Mouse (Mus musculus) MEL (cell line): ENCODE results near the gene 4933402J07Rik. TPM values are rescaled to one million over a fixed set of nuclear protein-coding genes. Genes with fewer than 3 reads are reported as not detected.

Experiments used
- DNase-seq: peaks from one replicate; pipeline ENCODE4 v3.0.0; 2011; ENCODE audit warnings: low read depth, low spot score
- H3K27ac ChIP-seq: 2 replicates; pipeline ENCODE4 v1.5.1; 2012; ENCODE audit warnings: low read depth, mild to moderate bottlenecking, control low read depth, low read length, moderate library complexity; ENCODE audit not compliant: control insufficient read depth
- H3K27me3 ChIP-seq, 2 experiments: fragments of 150-350 bp in 1 of 2; sonication (generic) in 1 of 2; 2 replicates each; pipeline ENCODE4 v1.6.1; 2012; ENCODE audit warnings: low read length in 2 of 2, mild to moderate bottlenecking in 2 of 2, improper control_type of control experiment in 1 of 2, moderate library complexity in 1 of 2; ENCODE audit not compliant: insufficient read depth in 2 of 2, control insufficient read depth in 1 of 2
- H3K36me3 ChIP-seq, 2 experiments: 2 replicates each; pipeline ENCODE4 v1.6.1; 2012 to 2014; ENCODE audit warnings: low read length in 2 of 2, improper control_type of control experiment in 1 of 2, inconsistent platforms in 1 of 2, mild to moderate bottlenecking in 1 of 2; ENCODE audit not compliant: insufficient read depth in 2 of 2, control insufficient read depth in 1 of 2
- H3K4me1 ChIP-seq, 2 experiments: fragments of 150-350 bp in 1 of 2; sonication (generic) in 1 of 2; 2 replicates each; pipeline ENCODE4 v1.6.1; 2012; ENCODE audit warnings: low read length in 2 of 2, improper control_type of control experiment in 1 of 2, mild to moderate bottlenecking in 1 of 2; ENCODE audit not compliant: insufficient read depth in 2 of 2, control insufficient read depth in 1 of 2
- H3K4me3 ChIP-seq, 2 experiments: fragments of 150-350 bp in 1 of 2; sonication (generic) in 1 of 2; 2 replicates each; pipeline ENCODE4 v1.5.1; 2012; ENCODE audit warnings: low read depth in 2 of 2, low read length in 2 of 2, mild to moderate bottlenecking in 2 of 2, moderate library complexity in 2 of 2, control low read depth in 1 of 2, improper control_type of control experiment in 1 of 2; ENCODE audit not compliant: control insufficient read depth in 1 of 2, insufficient read depth in 1 of 2
- H3K79me2 ChIP-seq: 2 replicates; pipeline ENCODE4 v1.6.1; 2012; ENCODE audit warnings: mild to moderate bottlenecking, low read length, moderate library complexity; ENCODE audit not compliant: control insufficient read depth, poor library complexity, insufficient read depth
- H3K9ac ChIP-seq: 2 replicates; pipeline ENCODE4 v1.6.1; 2012; ENCODE audit warnings: low read depth, mild to moderate bottlenecking, control low read depth, low read length, moderate library complexity; ENCODE audit not compliant: control insufficient read depth, poor library complexity, severe bottlenecking
- H3K9me3 ChIP-seq: fragments of 150-350 bp; sonication (generic); replicated peaks from 2 replicates; pipeline ENCODE4 v1.6.1; 2012; ENCODE audit warnings: mild to moderate bottlenecking, low read length, improper control_type of control experiment, moderate library complexity; ENCODE audit not compliant: insufficient read depth
- CTCF ChIP-seq, 3 experiments: IDR thresholded peaks in 2 of 3; conservative IDR thresholded peaks in 1 of 3; 2 replicates each; pipeline ENCODE4 v1.5.1; 2011 to 2012; ENCODE audit warnings: low read length in 3 of 3, low read depth in 2 of 3, mild to moderate bottlenecking in 2 of 3, improper control_type of control experiment in 1 of 3, inconsistent platforms in 1 of 3, mixed read lengths in 1 of 3, moderate library complexity in 1 of 3; ENCODE audit not compliant: control insufficient read depth in 1 of 3, insufficient read depth in 1 of 3, poor library complexity in 1 of 3, severe bottlenecking in 1 of 3
- ELF1 ChIP-seq: IDR thresholded peaks from 2 replicates; pipeline ENCODE4 v1.6.1; 2014; ENCODE audit warnings: low read depth, mild to moderate bottlenecking, inconsistent platforms, low read length, improper control_type of control experiment, moderate library complexity
- EP300 ChIP-seq, 2 experiments: IDR thresholded peaks; 2 replicates each; pipeline ENCODE4 v1.6.1; 2011; ENCODE audit warnings: improper control_type of control experiment in 2 of 2, low read length in 2 of 2, low read depth in 1 of 2, mild to moderate bottlenecking in 1 of 2
- HCFC1 ChIP-seq: IDR thresholded peaks from 2 replicates; pipeline ENCODE4 v1.6.1; 2012; ENCODE audit warnings: low read depth, mild to moderate bottlenecking, inconsistent platforms, low read length, improper control_type of control experiment, moderate library complexity
- MYB ChIP-seq: IDR thresholded peaks from 2 replicates; pipeline ENCODE4 v1.6.1; 2011; ENCODE audit warnings: mild to moderate bottlenecking, low read depth, low read length, improper control_type of control experiment
- MYC ChIP-seq: IDR thresholded peaks from 2 replicates; pipeline ENCODE4 v1.6.1; 2011; ENCODE audit warnings: low read depth, mild to moderate bottlenecking, low read length, improper control_type of control experiment, moderate library complexity
- NELFE ChIP-seq: IDR thresholded peaks from 2 replicates; pipeline ENCODE4 v1.6.1; 2011; ENCODE audit warnings: low read depth, low read length, improper control_type of control experiment
- NRF1 ChIP-seq: IDR thresholded peaks from 2 replicates; pipeline ENCODE4 v1.6.1; 2014; ENCODE audit warnings: low read depth, mild to moderate bottlenecking, inconsistent platforms, low read length, improper control_type of control experiment, moderate library complexity; ENCODE audit not compliant: poor library complexity, insufficient read depth, severe bottlenecking
- POLR2AphosphoS5 ChIP-seq: IDR thresholded peaks from 2 replicates; pipeline ENCODE4 v1.6.1; 2012; ENCODE audit warnings: low read depth, borderline replicate concordance, mild to moderate bottlenecking, inconsistent platforms, low read length, moderate library complexity, mixed read lengths
- RAD21 ChIP-seq: IDR thresholded peaks from 2 replicates; pipeline ENCODE4 v1.6.1; 2011; ENCODE audit warnings: mild to moderate bottlenecking, low read depth, low read length, improper control_type of control experiment
- RCOR1 ChIP-seq: IDR thresholded peaks from 2 replicates; pipeline ENCODE4 v1.6.1; 2012; ENCODE audit warnings: low read depth, mild to moderate bottlenecking, inconsistent platforms, low read length, improper control_type of control experiment
- SIN3A ChIP-seq: IDR thresholded peaks from 2 replicates; pipeline ENCODE4 v1.6.1; 2012; ENCODE audit warnings: low read length, improper control_type of control experiment, inconsistent platforms
- ZC3H11A ChIP-seq: IDR thresholded peaks from 2 replicates; pipeline ENCODE4 v1.6.1; 2012; ENCODE audit warnings: low read depth, mild to moderate bottlenecking, inconsistent platforms, low read length, improper control_type of control experiment
- ZMIZ1 ChIP-seq: IDR thresholded peaks from 2 replicates; pipeline ENCODE4 v1.6.1; 2012; ENCODE audit warnings: low read depth, mild to moderate bottlenecking, inconsistent platforms, low read length, improper control_type of control experiment, moderate library complexity
- polyA plus RNA-seq, 2 experiments: library from polyadenylated mRNA; stranded (reverse) in 1 of 2; unstranded in 1 of 2; fragments of >175 nt in 1 of 2; fragments of >200 nt in 1 of 2; gene quantifications; 2 replicates each; pipeline versions ENCODE4 v1.2.1 to v1.2.4; 2012; ENCODE audit warnings: low replicate concordance in 2 of 2, low read depth in 1 of 2; ENCODE audit not compliant: insufficient read length in 2 of 2, insufficient read depth in 1 of 2, missing spikeins in 1 of 2
- total RNA-seq: library from RNA; depleted of rRNA; stranded (reverse); fragments of 300-350 nt; gene quantifications from 2 replicates; pipeline ENCODE4 v1.2.3, GENCODE M21; 2012

The 4933402J07Rik gene
- total and polyA plus RNA-seq, 3 experiments: not detected

DNA sequence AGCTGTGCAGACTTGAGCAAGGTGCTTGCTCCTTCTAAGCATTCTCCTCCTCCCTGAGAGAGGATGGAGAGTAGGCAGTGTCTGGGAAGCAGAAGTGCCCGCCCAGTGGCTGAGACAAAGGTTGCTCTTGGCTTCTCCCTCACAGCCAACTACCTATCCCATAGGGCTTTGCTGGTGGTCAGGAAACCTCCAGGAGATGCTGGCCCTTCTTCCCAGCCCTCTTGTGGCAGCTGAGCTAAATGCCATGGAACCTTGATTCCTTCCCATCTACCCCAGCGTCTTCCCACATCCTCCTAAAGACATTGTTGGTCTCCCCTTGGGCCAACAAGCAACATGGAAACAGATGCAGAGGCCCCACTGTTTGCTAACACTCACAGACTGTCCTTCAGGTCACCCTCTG lies 28.8 kb upstream of the 4933402J07Rik start:
- H3K27ac ChIP-seq: no peak overlapping the region
- H3K4me1 ChIP-seq: no peaks in the 10 kb centered on the region
- no peak overlapping the region for H3K9ac ChIP-seq
- no peaks in the 10 kb centered on the region for H3K36me3 ChIP-seq
- no peaks in the 10 kb centered on the region for H3K9me3 ChIP-seq
- H3K79me2 ChIP-seq: no peaks in the 10 kb centered on the region
- no peak overlapping the region for H3K4me3 ChIP-seq
- TF ChIP-seq ELF1 (no peak), EP300 (IDR thresholded peaks at IDR 0.05; ENCODE audit: low read depth in 1 of 2, low read length in 2 of 2) (no peak), MYC (no peak), HCFC1 (no peak), POLR2AphosphoS5 (no peak), RAD21 (no peak), MYB (no peak), NELFE (no peak), ZC3H11A (no peak), RCOR1 (no peak), SIN3A (no peak), ZMIZ1 (no peak), NRF1 (no peak)
- no peaks in the 10 kb centered on the region for H3K27me3 ChIP-seq
- no peak for DNase-seq

DNA sequence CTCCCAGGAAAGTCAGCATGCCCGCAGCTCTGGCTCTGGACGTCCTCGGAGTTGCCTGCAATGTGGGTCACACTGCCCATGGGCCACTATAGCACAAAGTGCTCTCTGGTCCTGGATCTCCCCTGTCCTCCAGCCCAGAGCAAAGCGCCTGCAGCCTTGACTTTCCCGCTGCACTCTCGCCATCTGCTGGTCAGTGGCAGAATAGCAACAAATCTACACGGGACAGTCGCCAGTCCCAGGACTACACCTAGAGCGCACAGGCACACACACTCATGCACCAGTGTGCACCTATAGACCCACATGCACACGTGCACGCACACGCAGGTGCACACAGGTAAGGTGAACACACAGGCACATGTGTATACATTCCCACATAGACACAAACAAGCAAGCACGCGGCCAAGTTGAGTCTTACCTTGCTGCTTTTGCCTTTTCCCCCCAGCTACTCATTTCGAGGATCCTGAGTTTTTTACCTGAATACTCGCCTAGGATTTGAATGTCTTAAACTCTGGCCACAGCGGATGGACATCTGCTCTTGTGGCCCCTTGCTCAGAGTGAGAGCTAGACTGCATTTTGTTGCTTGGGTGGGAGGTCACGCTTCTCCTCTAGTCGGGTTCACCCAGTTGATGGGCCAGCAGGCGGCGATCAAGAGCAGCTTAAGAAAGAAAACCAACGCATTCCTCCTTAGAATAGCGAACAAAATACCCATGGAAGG lies 26.9 kb upstream of the 4933402J07Rik start:
- Histone ChIP-seq H3K79me2 (no peaks in the 10 kb centered on the region), H3K4me1 (no peaks in the 10 kb centered on the region), H3K4me3 (no peak overlapping the region), H3K27ac (no peak overlapping the region), H3K9ac (no peak overlapping the region), H3K36me3 (no peaks in the 10 kb centered on the region), H3K9me3 (no peaks in the 10 kb centered on the region), H3K27me3 (no peaks in the 10 kb centered on the region)
- no peak for TF ChIP-seq EP300 (IDR thresholded peaks at IDR 0.05; ENCODE audit: low read depth in 1 of 2, low read length in 2 of 2)
- peak; percentile 25 to 64 (median 45); a peak in 5 of 6 replicates for TF ChIP-seq CTCF (IDR thresholded peaks at IDR 0.05 in 2 of 3, conservative IDR thresholded peaks at IDR 0.05 in 1 of 3; ENCODE audit: control insufficient read depth in 1 of 3, insufficient read depth in 1 of 3, low read depth in 2 of 3, low read length in 3 of 3, poor library complexity in 1 of 3, severe bottlenecking in 1 of 3)
- TF ChIP-seq MYC: no peak
- DNase-seq: peak; percentile 5
